ENCODE assay signal across 16 mouse cellular contexts in the genomic region with DNA sequence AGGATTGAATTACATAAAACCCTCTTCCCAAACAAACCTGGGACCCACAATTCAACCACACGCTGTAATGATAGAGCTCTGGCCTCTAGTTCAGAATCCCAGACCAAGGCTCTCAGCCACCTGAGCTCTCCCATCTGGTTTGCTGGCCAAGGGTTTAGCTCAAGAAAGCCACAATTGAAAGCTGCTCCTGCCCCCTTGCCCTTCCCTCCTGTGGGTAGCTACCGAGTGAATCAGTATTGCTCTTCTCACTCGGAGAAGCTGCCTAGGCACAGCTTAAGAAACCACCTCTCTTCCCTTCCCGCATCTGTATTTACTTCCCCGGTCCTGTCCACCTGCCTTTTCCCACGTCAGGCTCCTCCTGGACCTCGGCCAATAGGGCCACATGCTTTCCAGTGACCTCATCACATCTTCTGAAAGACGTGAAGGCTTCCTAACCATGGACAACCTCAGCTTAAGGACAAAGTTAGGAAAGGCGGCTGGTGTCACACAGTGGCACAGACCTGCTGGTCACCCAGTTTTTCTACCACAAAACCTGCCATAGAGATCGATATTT. TPM values are rescaled to one million over a fixed set of nuclear protein-coding genes. Genes with fewer than 3 reads are reported as not detected.
DNase-seq lines count a peak whose midpoint lies in the region; ATAC-seq and TF ChIP-seq lines count a peak whose summit lies in the region.
"Had no signal": no experiment of that assay in that cellular context is flagged by ENCODE, and none has a peak within 500 bp of the region (broad histone marks: within the 10 kb centered on the region; RNA-seq: fewer than 3 reads in every experiment).

No protein-coding gene starts in this region.

- intact Hi-C loops in gastrocnemius, adult 2 months (cut with DNase I): no loop called here
- intact Hi-C loops in left cerebral cortex, adult 2 months (cut with DNase I): no loop called here
- intact Hi-C loops in left cerebral cortex, postnatal 25 days (cut with DNase I): no loop called here

- peak overlapping the region; percentile 61; the same call in 1 of the 2 replicates for H3K27ac ChIP-seq in gastrocnemius, adult 2 months
- H3K27ac ChIP-seq in left cerebral cortex, adult 2 months: peak overlapping the region; percentile 29; the same call in 1 of the 2 replicates
- H3K27ac ChIP-seq in midbrain, embryonic 14.5 days (replicated peaks; ENCODE audit: low read depth, low read length): no peak overlapping the region
- H3K27ac ChIP-seq: embryonic facial prominence, embryonic 12.5 days; hindbrain, embryonic 10.5 days; kidney, embryonic 15.5 days; limb, embryonic 10.5 days; macrophage; midbrain, embryonic 12.5 days had no signal

- no peaks in the 10 kb centered on the region for H3K36me3 ChIP-seq in midbrain, embryonic 14.5 days (ENCODE audit: control insufficient read depth, insufficient read depth, low read length)
- H3K36me3 ChIP-seq: embryonic facial prominence, embryonic 12.5 days; midbrain, embryonic 12.5 days had no signal

- peak overlapping the region; percentile 33 for H3K4me3 ChIP-seq in gastrocnemius, adult 2 months
- no peak overlapping the region for H3K4me3 ChIP-seq in left cerebral cortex, adult 2 months
- no peak overlapping the region for H3K4me3 ChIP-seq in midbrain, embryonic 14.5 days (replicated peaks; ENCODE audit: low read depth, low read length)
- H3K4me3 ChIP-seq: embryonic facial prominence, embryonic 12.5 days; hindbrain, embryonic 10.5 days; kidney, embryonic 15.5 days; limb, embryonic 10.5 days; midbrain, embryonic 12.5 days had no signal

- H3K4me2 ChIP-seq in midbrain, embryonic 14.5 days (ENCODE audit: low read length): no peak overlapping the region
- H3K4me2 ChIP-seq: embryonic facial prominence, embryonic 12.5 days; kidney, embryonic 15.5 days; liver, embryonic 11.5 days; midbrain, embryonic 12.5 days had no signal

- DNase-seq in gastrocnemius, adult 2 months: no peak
- no peak for DNase-seq in gastrocnemius, adult 18-20 months (ENCODE audit: low spot score)
- no peak for DNase-seq in left cerebral cortex, adult 2 months (ENCODE audit: extremely low spot score in 1 of 2, low spot score in 2 of 2)
- DNase-seq in left cerebral cortex, postnatal 25 days (ENCODE audit: low spot score in 2 of 2): no peak
- DNase-seq in cerebellum, postnatal 25 days: peak; percentile 47 to 59
- no peak for DNase-seq in midbrain, embryonic 14.5 days
- DNase-seq in neural tube, embryonic 10.5 days (ENCODE audit: extremely low spot score, low spot score): no peak
- DNase-seq: forebrain, postnatal 0 days; gastrocnemius, postnatal 10 days had no signal

- H3K9me3 ChIP-seq in midbrain, embryonic 14.5 days (ENCODE audit: control insufficient read depth, low read length): no peaks in the 10 kb centered on the region
- H3K9me3 ChIP-seq: embryonic facial prominence, embryonic 12.5 days; hindbrain, embryonic 10.5 days; kidney, embryonic 15.5 days; limb, embryonic 10.5 days; midbrain, embryonic 12.5 days had no signal

- H3K9ac ChIP-seq in midbrain, embryonic 14.5 days (replicated peaks; ENCODE audit: low read length): no peak overlapping the region
- H3K9ac ChIP-seq: embryonic facial prominence, embryonic 12.5 days; forebrain, postnatal 0 days; kidney, embryonic 15.5 days; midbrain, embryonic 12.5 days had no signal

- ATAC-seq in midbrain, embryonic 14.5 days (ENCODE audit: low FRiP score, low TSS enrichment): no peak
- ATAC-seq: forebrain, postnatal 0 days had no signal

- no peaks in the 10 kb centered on the region for H3K27me3 ChIP-seq in midbrain, embryonic 14.5 days (ENCODE audit: control insufficient read depth, insufficient read depth, low read length)
- H3K27me3 ChIP-seq: embryonic facial prominence, embryonic 12.5 days; kidney, embryonic 15.5 days; midbrain, embryonic 12.5 days had no signal

- no peak for TF ChIP-seq CTCF in gastrocnemius, adult 2 months (IDR thresholded peaks at IDR 0.05)
- no peak for TF ChIP-seq CTCF in left cerebral cortex, adult 2 months (IDR thresholded peaks at IDR 0.05)

- WGBS in midbrain, embryonic 14.5 days: 77% methylated on average over 10 of the region's 10 CpGs

- no peaks in the 10 kb centered on the region for H3K4me1 ChIP-seq in midbrain, embryonic 14.5 days (ENCODE audit: control insufficient read depth, insufficient read depth, low read length)

RNA-seq across cellular contexts. Expression of gene Uck2, which starts 22.6 kb away (rescaled TPM):
- 10 to 100 TPM; 14.1 to 22.4 TPM for total RNA-seq in gastrocnemius, adult 2 months (2021)
- 10 to 100 TPM; 14.9 to 17.8 TPM for total RNA-seq in gastrocnemius, adult 18-20 months (2021)
- total RNA-seq in left cerebral cortex, adult 2 months (2021): 10 to 100 TPM; 30.9 to 42.1 TPM
- total RNA-seq in left cerebral cortex, postnatal 25 days (2021): 10 to 100 TPM; 44.6 to 46.9 TPM
- 51.1 and 54.1 TPM in 2 replicates for polyA plus RNA-seq in midbrain, embryonic 14.5 days (2014; fragmentation: Nextera tagmentation; extraction: Ambion mirVana)

RNA-seq across cellular contexts. Expression of gene Tmco1, which starts 45.6 kb away (rescaled TPM):
- 10 to 100 TPM; 33.2 to 40.4 TPM for total RNA-seq in gastrocnemius, adult 2 months (2021)
- total RNA-seq in gastrocnemius, adult 18-20 months (2021): 10 to 100 TPM; 35.2 to 39.3 TPM
- 10 to 100 TPM; 43.2 to 50.3 TPM for total RNA-seq in left cerebral cortex, adult 2 months (2021)
- 10 to 100 TPM; 48.7 to 51.7 TPM for total RNA-seq in left cerebral cortex, postnatal 25 days (2021)
- 65.4 and 69.0 TPM in 2 replicates for polyA plus RNA-seq in midbrain, embryonic 14.5 days (2014; fragmentation: Nextera tagmentation; extraction: Ambion mirVana)

Comparison
In these comparisons a context has a peak if more than half of its experiments do, and no peak if none do; other contexts are left out.
1. DNase-seq: peak in cerebellum, postnatal 25 days (2 of 2); none in gastrocnemius, adult 2 months (single experiment), gastrocnemius, adult 18-20 months (single experiment), left cerebral cortex, adult 2 months (0 of 2), left cerebral cortex, postnatal 25 days (0 of 2), midbrain, embryonic 14.5 days (single experiment) and neural tube, embryonic 10.5 days (single experiment).